Mouse (Mus musculus): ENCODE measurements around the gene Spata18.

Gene Spata18

DNA sequence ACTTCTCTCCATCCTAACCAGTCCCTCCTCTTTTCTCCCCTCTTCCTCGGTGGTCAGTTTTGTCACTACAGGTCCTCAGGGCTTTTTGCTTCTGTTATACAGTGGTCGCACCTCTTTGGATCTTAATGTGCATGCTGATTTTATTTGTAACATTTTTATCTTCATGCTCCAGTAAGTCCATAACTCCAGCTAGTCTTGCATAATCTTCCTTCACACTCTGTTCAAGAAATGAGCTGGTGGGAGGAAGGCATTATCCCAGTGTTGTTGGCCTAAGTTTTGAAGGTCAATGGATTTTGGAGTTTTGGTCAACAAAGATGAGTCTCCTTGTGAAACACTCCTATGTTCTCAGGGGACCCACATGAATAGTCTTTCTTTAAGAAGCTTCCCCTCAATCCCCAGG lies 16.7 kb downstream of the Spata18 start:
- no peak for DNase-seq

DNA sequence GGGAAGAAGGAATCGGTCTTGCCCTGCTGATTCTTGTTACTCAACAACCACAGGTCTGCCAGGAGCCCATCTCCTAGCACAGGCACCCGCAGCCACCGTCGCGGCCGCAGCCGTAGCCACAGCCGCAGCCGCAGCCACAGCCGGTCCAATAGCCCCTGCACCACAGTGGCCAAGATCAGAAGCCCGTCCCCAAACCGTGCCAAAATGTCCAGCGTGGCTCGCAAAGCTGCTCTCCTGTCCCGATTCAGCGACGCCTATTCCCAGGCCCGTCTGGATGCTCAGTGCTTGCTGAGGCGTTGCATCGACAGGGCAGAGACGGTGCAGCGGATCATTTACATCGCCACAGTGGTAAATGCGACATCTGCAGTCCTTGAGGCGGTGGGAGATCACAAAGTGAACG lies 18.2 kb downstream of the Spata18 start:
- DNase-seq, result no peak

DNA sequence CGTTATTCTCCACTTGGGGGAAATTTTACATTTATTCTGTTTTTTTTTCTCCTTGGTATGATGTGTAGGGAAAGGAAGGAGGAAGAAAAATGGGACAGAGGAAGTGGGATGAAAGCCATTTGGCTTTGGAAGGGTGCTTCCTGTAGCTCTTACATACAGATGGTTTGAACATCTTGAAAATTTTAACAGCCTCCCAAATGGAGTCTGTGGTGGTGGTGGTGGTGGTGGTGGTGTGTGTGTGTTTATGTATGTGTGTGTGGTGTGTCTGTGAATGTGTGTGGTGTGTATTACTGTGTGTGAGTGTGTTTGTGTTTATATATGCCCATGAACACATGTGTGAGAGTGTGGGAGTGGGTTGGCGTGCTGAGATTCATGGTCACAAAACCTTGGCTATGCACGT lies 24.4 kb downstream of the Spata18 start:
- DNase-seq, result no peak

GRCm38 (mm10) chr5:73676626-73677025 lies 25.4 kb downstream of the Spata18 start:
- no peak for DNase-seq

DNA sequence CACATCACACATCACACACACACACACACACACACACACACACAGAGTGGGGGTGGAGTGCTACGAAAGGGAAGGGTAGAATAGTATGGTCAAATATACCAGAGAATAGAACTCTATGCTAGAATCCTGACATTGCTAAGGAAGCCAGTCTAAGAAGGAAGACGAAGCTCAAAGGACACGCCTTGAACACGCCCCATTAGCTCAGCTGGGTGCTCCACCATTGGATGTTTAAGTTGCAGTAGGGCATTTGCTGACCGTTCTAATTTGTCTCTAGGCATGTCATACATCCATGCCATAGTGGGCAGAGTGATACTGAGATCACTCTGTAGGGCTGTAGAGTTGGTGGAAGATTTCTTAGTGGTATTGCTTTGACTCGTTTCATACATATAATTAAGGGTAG lies 32.0 kb downstream of the Spata18 start:
- DNase-seq, result no peak

- peak; percentile 50 for DNase-seq
Measured at GRCm38 (mm10) chr5:73683706-73684409, 32.7 kb downstream of the Spata18 start.

GRCm38 (mm10) chr5:73686149-73686548 lies 35.0 kb downstream of the Spata18 start:
- peak; percentile 64 for DNase-seq

DNA sequence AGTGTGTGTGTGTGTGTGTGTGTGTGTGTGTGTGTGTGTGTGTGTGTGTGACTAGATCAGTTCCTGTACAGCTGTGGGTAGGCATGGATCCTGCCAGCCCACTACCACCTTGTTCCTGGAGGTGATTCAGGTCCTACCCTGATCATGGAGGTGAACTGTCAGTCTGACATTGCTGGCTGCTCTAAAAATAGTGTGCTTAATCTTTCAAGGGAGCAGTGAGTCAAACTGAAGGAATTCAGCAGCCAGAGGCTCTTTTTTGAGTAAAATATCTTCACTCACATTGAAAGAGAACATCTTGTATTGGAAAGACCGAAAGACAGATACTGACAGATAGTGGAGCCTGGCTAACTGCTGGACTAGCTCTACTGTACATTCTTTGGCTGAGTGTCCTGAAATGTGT lies 37.4 kb downstream of the Spata18 start:
- DNase-seq, result no peak

- DNase-seq, result no peak
Measured at GRCm38 (mm10) chr5:73690146-73690545, 39.0 kb downstream of the Spata18 start.

- no peak for DNase-seq
Measured at GRCm38 (mm10) chr5:73691723-73692520, 40.7 kb downstream of the Spata18 start.

DNA sequence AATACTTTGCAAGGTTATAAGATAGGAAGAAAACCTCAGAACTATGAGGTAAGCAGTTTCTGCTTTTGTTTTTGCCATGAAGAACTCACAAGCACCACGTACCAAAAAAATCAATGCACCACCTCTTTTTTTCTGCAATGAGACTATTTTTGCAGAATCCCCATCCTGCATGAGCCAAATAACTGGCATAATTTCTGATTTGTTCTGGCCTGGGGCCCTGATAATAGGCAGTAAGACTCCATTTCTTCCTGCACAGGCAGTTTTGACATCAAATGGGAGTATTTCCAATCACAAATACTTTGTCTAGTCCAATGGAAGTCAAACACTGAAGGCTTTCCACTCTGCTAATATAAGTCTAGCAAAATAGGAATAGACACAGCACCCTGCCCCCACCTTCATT lies 42.6 kb downstream of the Spata18 start:
- DNase-seq, result no peak

- DNase-seq, result peak; percentile 59
Measured at GRCm38 (mm10) chr5:73694254-73695015, 43.3 kb downstream of the Spata18 start.

DNA sequence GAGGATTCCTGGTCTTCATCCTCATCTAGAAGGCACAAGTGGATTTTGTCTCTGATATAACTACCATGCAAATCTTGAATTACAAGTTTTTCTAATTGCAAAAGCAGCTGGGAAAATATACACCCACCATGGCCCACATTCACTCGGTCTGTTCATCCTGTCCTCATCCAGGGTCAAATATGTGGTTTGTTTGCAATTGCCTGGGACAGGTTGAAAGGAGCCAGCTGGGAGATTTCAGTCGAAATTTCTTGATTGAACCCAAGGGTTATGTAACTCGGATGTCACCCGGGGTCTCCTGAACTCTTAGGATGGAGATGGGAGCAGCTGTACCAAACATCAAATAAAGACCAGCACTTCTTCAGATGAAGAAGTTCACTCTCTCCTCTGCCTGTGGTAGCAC lies 46.5 kb downstream of the Spata18 start:
- DNase-seq, result no peak

DNA sequence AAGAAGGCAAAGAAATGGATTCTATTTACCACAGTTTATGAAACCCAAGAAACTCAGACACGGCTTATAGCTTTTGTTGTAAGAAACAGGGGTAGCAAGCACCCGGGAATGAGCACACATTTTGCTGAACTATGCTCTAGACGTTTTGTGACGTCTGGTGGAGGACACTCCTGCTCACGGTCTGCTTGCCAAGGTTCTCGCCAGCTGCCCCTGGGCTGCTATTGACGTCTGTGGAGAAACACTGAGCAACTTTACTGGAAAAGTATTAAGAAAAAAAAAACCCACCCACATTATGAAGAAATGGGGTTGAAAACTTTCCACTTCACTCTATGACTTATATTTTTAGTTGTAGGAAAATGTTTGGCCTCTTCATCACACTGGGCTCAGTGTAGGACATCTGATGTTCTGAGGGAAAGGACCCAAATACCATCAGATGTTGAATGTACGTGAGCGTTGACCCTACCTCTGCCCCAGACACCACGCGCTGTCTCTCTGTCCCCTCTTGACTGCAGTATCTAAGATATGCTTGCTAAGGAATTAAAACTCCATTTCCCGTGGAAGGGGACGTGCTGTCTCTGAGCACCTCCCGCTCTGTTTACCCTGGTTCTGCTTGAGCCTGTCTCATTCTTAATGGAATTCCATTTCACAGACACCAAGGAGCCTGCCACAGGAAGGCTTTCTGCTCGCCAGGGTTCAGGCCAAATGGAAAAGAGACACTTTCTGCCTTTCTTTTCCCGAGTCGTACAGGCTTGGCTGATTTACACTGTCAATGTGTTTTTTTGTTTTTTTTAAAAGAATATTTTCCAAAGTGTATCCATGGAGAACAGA lies 50.1 kb downstream of the Spata18 start:
- no peak for DNase-seq

- no peak for DNase-seq
Measured at GRCm38 (mm10) chr5:73701946-73702710, 50.9 kb downstream of the Spata18 start.

DNA sequence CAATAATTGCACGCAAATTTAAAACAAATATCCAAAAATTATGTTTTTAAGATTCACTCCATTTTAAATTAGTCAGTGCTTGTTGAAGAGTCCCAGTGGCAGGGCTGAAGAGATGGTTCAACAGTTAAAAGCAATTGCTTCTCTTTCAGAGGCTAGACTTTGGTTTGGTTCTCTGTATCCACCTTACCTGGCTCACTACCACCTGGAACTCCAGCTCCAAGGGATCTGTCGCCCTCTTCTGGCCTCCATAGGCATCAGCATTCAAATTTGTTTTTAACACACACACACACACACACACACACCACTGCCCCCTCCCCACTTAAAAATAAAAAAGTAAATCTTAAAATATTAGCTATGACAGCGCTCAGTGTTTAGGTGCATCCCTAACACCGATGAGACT lies 51.9 kb downstream of the Spata18 start:
- DNase-seq, result no peak

DNA sequence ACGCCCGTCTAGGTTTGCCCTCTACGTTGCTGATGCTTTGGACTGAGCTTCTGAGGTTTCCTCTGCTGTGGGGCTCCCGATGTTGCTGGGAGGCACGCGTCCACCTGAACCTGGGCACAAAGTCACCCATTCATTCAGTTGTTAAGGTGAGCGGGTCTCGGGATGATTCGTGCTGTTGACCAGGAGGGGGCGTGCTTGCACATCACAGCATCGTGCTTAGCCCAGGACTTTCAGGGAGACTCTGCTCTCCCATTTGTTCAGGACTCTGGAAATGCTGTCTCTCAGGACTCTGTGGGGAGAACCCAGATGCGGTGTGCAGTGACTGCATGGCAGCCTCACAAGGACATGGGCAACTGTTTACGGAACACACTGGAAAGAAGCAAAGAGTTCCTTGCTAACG lies 53.1 kb downstream of the Spata18 start:
- DNase-seq, result no peak

GRCm38 (mm10) chr5:73704757-73705156 lies 53.6 kb downstream of the Spata18 start:
- DNase-seq, result no peak

DNA sequence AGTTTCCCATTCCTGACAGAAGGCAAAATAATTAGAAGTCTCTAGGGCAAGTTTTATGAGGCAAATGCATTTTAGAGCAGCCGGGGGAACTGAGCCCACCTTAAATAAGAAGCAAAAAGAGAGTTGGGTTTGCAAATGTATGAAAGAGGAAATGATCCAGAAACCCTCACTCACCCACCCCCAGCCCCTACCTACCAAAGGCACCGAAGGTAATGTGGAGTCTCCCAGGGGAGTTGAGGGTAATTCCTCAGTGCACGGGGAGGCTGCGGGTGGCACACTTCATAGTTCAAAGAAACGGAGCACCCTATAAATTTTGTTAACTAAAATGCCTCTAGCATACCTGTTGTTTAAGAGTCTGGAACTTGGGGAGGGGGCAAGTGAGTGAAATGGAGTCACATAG lies 54.1 kb downstream of the Spata18 start:
- DNase-seq, result no peak

DNA sequence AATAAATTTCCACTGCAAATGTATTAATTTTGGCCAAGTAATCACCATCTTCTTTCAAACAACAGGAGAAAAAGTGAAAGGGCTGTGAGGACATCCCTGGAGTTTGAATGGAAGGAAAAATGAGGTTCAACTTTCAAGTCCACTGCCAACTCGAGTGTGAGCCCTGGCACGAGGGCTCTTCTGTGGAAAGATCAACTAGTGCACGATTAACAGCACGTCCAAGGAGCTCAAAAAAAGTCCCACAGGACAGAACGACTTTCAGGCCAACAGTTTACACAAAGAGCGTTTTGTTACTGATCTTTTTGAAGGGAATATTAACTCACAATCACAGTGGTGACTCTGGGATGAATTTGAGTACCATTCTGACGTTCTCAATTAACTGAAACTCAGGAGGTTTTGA lies 61.7 kb downstream of the Spata18 start:
- DNase-seq, result no peak

DNA sequence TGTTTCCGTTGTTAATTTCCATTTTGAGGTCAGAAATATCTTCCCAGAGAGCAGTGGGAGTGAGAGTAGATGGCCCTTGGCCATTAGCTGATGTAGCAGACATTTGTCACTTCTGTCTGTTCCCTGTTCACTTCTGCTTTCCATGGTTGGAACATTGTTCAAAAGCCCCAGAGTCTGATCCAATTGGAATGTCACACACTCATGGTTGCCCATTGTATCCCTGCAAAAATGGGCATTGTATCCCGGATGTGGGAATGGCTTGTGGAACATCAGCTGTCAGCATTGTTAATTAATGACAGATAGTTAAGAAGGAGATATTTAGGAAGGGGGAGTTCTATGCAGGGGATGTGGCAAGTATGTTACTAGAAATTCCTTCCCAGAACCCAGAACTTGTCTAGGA lies 65.8 kb downstream of the Spata18 start:
- no peak for DNase-seq

- DNase-seq, result no peak
Measured at GRCm38 (mm10) chr5:73721682-73722282, 70.6 kb downstream of the Spata18 start.
